Mouse (Mus musculus) cerebellum, postnatal 36 days (tissue): ENCODE measurements at regions not wholly inside any gene's neighbourhood (a gene's known extent, or its start where the extent isn't known, plus 50 kb on each side); places are given as distances from the start of the nearest gene placed in this dataset.
"Not testable (repeated sequence)": the region's sequence is repeated elsewhere in the genome, so short reads cannot be mapped to it uniquely, and the experiment has no call there.

Experiments
- DNase-seq, 2 experiments: peaks; one replicate each; pipeline ENCODE4 v3.0.0; 2021 to 2022; ENCODE audit warnings: mixed read lengths in 2 of 2

- DNase-seq: no peak
Measured at GRCm38 (mm10) chr2:147989616-147990015, 57.2 kb downstream of the Foxa2 start.

GRCm38 (mm10) chr2:147988586-147988985, 58.2 kb downstream of the Foxa2 start:
- no peak for DNase-seq

GRCm38 (mm10) chr2:147985261-147985575, 61.6 kb downstream of the Foxa2 start:
- no peak for DNase-seq

- DNase-seq: peak; percentile 25 to 27
Measured at GRCm38 (mm10) chr2:147984547-147985260, 62.1 kb downstream of the Foxa2 start.

GRCm38 (mm10) chr2:147980929-147981479, 65.8 kb downstream of the Foxa2 start:
- no peak for DNase-seq

- DNase-seq: no peak
Measured at GRCm38 (mm10) chr2:147980408-147980807, 66.4 kb downstream of the Foxa2 start.

- DNase-seq: no peak
Measured at GRCm38 (mm10) chr2:147979660-147980364, 67.0 kb downstream of the Foxa2 start.

GRCm38 (mm10) chr2:147979001-147979400, 67.8 kb downstream of the Foxa2 start:
- DNase-seq: no peak

- no peak for DNase-seq
Measured at GRCm38 (mm10) chr2:147974776-147975175, 72.0 kb downstream of the Foxa2 start.

GRCm38 (mm10) chr2:147968671-147969070, 78.1 kb downstream of the Foxa2 start:
- no peak for DNase-seq

GRCm38 (mm10) chr2:147967829-147968529, 78.8 kb downstream of the Foxa2 start:
- no peak for DNase-seq

- not testable (repeated sequence) for DNase-seq
Measured at GRCm38 (mm10) chr2:147963284-147963683, 83.5 kb downstream of the Foxa2 start.

GRCm38 (mm10) chr2:147961633-147962032, 85.1 kb downstream of the Foxa2 start:
- no peak for DNase-seq

- no peak for DNase-seq
Measured at GRCm38 (mm10) chr2:147954183-147954582, 92.6 kb downstream of the Foxa2 start.

GRCm38 (mm10) chr2:147951233-147951632, 95.5 kb downstream of the Foxa2 start:
- DNase-seq: no peak

- DNase-seq: no peak
Measured at GRCm38 (mm10) chr2:147944171-147945040, 102.4 kb downstream of the Foxa2 start.

- DNase-seq: no peak
Measured at GRCm38 (mm10) chr2:147942591-147942990, 104.2 kb downstream of the Foxa2 start.

- no peak for DNase-seq
Measured at GRCm38 (mm10) chr2:147941319-147941718, 105.5 kb downstream of the Foxa2 start.

- DNase-seq: no peak
Measured at GRCm38 (mm10) chr2:147932494-147932893, 114.3 kb downstream of the Foxa2 start.

GRCm38 (mm10) chr2:147929031-147929711, 117.6 kb downstream of the Foxa2 start:
- no peak for DNase-seq

GRCm38 (mm10) chr2:147927792-147928670, 118.7 kb downstream of the Foxa2 start:
- peak; percentile 9 to 14 for DNase-seq
